Mouse (Mus musculus) C2C12 (cell line): ENCODE measurements at regions not wholly inside any gene's neighbourhood (a gene's known extent, or its start where the extent isn't known, plus 50 kb on each side); places are given as distances from the start of the nearest gene placed in this dataset.

Experiments used
- CTCF ChIP-seq: IDR thresholded peaks from one replicate; pipeline ENCODE4 v1.5.1; 2011; ENCODE audit not compliant: control insufficient read depth, insufficient read depth, insufficient read length
- MYOD1 ChIP-seq: IDR thresholded peaks from one replicate; pipeline ENCODE4 v1.6.1; 2011; ENCODE audit warnings: low read depth; ENCODE audit not compliant: control insufficient read depth, insufficient read length

DNA sequence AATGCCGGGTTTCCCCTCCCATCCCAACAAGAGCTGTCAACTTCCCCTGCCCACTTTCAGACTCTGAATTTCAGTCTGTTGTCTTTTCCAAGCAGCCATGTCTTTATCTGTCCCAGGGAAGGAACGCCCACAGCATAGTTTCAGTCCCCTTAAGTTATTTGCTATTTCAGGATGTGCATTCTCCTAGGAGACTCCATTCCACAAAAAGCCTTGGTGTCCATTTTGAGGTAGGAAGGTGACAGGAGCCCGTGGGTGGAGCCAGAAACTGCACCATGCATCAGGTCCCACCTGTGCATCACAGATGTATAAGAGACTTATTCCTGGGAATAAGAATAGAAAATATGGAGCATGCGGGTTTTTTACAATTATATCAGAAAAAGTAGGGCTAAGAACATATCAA lies 138.9 kb upstream of the Cpne8 start:
- TF ChIP-seq CTCF (no peak), MYOD1 (no peak)
